Mouse (Mus musculus) left cerebral cortex, adult 11 months (tissue): Measurements from ENCODE around the gene Irf3.
"Not testable (repeated sequence)": the region's sequence is repeated elsewhere in the genome, so short reads cannot be mapped to it uniquely, and the experiment has no call there.

Source experiments
- DNase-seq: peaks from one replicate; pipeline ENCODE4 v3.0.0; 2022; ENCODE audit warnings: low spot score

Gene Irf3

DNA sequence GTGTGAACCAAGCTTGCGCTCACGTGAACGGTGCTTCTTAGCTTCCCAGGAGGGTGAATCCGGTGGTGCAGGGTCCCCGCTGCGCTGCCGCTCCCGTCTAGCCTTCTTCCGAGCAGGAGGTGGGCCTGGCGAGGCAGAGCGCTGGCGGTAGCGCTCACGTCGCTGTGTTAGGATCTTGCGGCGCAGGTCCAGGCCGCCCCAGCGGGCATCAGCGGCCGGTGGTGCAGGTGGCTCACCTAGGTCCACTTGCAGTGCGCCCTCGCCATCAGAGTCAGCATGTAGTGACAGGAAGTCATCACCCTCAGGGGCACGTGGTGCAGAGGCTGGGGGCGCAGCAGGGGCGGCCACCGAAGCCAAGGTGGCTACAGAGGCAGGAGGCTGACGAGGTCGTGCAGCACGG lies 10.4 kb downstream of the Irf3 start:
- no peak for DNase-seq

DNA sequence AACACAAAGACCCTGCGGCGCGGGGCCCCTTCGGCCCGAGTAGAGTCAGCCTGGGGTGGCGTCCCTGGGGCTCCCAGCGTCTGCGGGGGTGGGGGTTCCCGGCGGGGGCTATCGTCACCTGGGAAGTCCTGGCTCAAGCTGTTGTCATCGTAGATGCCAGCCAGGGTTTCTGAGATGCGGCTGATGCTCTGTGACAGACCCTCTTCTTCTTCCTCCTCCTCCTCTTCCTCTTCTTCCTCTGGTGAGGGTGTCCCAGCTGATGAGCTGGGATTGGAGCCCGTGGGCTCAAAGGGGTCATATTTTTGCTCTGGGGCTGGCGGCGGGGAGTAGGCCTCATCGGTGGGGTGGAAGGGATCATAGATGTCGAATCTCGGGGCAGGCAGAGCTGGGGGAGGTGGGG lies 11.0 kb downstream of the Irf3 start:
- no peak for DNase-seq

DNA sequence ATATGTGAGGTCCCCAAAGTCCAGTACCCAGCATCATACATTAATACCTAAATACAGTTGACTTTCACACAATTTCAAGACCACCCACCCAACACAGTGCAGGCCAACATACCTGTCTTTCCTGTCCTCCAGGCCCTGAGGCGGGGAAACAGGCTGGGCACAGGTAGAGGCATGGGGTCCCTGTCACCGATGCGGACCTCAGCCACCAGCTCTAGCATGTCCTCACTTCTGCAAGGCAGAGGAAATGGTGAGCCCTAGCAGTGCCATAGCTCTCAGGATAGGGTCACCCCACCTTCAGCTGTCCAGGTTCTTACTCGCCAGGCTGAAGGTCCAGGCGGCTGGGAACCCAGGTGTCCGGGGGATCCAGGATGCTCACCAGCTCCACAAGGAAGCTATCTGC lies 14.6 kb downstream of the Irf3 start:
- DNase-seq: no peak

DNA sequence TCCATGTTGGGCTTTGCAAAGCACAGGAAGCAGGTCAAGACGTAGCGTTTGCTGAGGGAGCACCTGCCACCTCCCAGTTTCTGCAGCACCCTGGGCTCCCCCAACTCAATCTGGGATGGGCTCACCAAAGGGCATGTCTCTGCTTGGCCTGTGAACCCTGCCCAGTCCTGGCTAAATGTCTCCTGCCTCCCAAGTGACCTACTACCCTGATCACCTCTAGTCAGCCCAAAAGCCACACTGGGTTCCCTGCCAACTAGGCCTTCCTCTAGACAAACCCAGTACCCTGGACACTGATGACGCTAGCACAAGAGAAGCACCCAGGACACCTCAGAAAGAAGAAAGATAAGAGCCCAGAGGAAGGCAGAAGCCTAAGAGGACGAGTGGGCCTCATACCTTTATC lies 15.4 kb downstream of the Irf3 start:
- DNase-seq: no peak

DNA sequence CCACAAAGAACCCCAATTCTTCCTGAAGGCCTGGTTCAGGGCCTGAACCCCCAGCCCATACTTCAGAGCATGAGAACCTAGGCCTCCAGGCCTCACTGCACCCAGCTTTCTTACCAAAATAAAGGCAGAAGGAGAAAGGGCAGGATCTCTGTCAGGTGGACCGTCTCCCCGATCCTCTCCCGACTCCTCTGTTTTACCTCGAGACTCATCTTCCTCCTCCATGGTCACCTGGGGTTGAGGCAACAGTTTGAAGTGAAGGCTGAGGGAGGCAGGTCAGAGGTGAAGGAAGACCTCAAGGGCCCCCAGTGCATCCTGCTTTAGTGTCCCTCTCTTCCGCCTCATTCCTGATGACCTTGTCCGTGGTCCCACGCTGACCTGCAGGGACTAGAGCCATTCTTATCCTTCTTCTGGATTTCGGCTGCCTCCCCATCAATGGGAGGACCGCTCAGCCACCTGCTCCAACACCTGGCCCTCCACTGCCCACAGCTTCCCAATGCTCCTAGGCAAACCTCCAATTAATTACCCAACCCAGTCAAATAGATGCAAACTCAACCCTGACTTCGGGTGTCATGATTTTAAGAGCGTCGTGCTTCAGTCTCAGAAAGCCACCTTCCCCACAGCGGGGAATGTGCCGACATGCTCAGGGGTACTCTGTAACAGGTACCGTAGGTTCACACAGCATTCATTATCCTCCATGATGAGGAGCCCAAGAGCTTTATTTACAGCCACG lies 16.1 kb downstream of the Irf3 start:
- no peak for DNase-seq

DNA sequence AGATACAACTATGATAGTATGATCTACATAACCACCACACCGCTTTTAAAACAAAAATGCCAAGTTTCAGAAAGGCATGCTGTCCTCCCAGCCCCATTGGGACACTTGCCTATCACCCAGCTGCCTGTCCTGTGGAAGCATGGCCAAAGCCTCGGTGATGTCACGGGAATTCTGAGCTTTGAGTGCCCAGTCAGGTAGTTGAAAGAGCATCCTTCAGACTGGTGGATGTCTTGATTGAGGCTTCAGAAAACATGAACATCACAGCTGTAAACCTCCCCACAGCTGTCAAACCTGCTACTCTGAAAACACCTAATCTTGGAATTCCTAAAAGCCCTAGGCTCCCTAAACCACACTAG lies 16.6 kb downstream of the Irf3 start:
- no peak for DNase-seq

DNA sequence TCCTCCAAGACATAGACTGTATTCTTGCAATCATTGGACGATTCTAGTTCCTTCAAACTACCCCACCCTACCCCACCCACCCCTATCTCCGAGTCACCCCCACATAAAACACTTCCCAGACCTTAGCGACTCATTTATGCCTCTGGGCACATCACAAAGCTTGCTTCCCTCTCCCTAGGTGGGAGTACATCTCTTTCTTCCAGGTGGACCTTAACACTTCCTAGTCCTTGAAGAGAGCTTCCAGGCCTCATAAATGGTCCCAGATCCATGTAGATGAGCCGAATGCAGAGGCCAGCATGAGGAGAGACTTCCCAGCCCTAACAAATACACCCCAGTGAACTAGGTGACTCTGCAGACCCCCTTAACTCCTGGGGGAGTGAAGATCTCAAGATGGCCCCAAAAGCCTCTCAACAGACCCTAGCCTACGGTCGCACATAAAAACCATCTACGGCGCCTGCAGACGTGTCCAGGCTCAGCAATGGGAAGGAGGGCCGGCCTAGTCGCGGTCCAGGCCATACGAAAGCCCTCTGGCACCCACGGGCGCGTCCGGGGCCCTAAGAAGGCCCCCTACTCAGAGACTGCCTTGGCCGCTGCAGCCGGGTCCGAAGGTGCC lies 18.0 kb downstream of the Irf3 start:
- DNase-seq: no peak

DNA sequence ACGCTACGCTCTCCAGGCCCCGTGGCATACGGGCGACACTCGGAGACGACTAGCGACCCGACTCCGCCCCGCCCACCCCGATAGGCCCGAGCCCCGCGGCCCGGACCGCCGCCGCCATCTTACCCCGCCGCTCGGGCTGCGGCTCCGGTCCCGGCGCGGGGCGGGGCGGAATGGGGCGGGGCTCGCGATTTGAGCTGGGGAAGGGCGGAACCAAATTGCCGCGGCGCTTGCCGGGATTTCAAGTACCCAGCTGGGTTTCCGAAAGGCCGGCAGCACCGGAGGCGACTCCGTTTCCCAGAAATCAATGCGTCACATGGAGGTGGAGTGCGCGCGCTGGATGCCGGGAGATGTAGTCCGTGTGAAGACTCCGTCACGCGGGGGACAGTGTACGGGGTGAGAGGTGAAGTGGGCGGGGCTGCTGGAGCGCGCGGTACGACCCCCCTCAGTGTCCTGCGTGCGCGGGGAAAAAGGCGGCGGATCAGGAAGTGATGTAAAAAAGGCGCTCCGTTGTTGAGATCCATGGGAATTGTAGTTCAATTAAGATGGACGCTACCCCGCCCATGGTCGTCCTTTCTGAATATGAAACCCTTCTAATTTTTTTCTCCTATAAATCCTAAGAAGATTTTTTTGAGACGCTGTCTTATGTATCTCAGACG lies 18.6 kb downstream of the Irf3 start, which contains the start of gene Scaf1:
Gene Scaf1, minus strand, starts transcription at position 407 of the 656 bp plus-strand sequence.
- peak; percentile 100 for DNase-seq

DNA sequence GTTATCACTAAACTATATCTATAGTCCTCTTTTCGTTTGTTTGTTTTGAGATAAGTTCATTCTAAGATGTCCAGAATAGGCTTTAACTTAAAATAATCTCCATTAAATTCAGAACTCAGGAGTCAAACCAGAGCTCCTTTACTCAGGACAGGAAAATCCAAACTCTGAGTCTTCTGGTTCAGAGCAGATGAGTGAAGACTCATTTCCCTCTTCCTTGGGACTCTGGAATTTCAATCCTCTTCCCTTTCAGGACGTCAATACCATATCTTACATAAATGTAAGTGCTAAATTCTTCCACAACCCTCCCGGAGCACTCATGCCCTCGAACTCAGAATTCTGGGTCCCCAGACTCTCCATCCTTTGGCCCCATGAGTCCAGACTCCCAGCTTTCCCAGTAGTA lies 19.3 kb downstream of the Irf3 start:
- DNase-seq: no peak

DNA sequence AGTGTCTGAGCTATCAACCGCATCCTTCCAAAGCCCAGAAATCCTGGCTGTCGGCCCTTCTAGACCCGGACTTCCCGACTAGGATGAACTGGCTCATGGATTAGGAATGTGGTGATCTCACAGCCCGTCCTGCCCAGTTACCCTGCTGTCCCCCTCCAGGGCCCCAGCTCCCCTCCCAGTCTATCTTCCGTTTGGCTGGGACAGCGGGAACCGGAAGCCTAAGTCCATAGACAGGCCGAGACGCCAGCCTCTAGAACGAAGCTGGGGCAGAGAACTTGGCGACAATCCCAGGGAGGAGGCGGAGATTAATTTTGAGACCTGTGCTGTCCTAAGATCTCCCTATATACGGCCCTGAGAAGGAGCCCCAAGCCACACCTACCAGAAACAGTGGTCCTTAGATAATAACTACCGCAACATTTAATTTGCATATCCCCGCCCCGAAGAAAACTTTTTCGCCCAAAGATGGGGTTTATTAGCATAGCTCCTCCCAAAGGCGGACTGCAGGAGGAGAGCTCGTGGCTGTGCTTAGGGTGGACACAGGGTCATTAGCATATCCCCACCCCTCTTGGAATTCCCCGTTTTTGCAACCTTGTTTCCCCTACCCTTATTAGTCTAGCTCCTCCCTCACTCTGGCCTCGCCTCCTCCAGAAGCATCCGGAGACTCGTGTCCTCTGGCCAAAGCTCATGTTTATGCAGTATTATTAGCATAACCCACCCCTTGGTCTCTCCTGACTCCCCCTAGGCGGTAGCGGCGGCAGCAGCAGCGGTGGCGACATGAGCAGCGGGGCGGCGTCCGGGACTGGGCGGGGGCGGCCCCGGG lies 20.0 kb downstream of the Irf3 start, which contains the start of gene Rras:
Gene Rras, plus strand, starts transcription at position 720 of the 820 bp plus-strand sequence.
- peak; percentile 90 for DNase-seq

DNA sequence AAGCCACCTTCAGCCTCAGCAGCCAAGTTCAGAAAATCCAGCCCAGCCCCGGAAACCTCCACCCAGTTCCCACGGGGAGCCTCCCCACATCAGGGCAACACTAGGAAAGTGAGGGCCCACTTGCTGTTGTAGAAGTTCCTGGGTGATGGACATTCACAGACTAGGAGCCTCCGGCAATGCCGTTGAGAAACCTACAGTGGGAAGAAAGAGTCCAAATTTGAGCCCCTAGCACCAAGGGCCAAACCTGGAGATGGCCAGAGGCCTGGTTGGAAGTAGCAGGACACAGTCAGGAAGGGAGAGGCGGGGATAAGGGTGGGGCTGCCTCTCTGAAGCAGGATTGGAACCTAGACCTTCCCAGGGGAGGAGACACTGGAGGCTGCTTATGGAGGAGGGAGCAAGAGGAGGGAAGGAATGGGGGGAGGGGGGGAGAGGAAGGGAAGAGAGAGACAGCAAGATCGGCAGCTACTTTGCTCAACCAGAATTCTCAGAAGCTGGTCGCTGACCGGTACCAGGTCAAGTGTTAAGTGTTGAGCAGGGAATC lies 21.7 kb downstream of the Irf3 start:
- no peak for DNase-seq

DNA sequence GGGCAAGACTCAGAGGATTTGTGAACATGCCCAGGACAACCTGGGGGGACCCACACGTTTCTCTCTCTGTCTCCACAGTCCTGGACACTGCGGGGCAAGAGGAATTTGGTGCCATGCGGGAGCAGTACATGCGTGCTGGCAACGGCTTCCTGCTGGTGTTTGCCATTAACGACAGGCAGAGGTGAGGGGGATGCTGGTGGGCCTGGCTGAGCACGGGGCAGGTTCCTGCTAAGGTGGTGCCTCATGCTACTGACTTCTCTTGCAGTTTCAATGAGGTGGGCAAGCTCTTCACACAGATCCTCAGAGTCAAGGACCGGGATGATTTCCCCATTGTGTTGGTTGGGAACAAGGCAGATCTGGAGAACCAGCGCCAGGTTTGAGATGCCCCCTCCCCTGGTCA lies 22.8 kb downstream of the Irf3 start:
- no peak for DNase-seq

DNA sequence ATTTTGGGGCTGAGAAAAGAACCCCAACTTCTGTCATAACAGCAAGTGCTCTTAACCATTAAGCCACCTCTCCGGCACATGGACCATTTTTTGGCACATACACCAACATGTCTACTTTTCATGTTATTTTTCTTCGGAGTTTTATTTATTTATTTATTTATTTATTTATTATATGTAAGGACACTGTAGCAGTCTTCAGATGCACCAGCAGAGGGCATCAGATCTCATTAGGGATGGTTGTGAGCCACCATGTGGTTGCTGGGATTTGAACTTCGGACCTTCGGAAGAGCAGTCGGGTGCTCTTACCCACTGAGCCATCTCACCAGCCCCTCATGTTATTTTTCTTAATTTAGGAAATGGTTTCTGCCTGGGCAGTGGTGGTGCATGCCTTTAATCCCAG lies 26.3 kb downstream of the Irf3 start:
- not testable (repeated sequence) for DNase-seq

DNA sequence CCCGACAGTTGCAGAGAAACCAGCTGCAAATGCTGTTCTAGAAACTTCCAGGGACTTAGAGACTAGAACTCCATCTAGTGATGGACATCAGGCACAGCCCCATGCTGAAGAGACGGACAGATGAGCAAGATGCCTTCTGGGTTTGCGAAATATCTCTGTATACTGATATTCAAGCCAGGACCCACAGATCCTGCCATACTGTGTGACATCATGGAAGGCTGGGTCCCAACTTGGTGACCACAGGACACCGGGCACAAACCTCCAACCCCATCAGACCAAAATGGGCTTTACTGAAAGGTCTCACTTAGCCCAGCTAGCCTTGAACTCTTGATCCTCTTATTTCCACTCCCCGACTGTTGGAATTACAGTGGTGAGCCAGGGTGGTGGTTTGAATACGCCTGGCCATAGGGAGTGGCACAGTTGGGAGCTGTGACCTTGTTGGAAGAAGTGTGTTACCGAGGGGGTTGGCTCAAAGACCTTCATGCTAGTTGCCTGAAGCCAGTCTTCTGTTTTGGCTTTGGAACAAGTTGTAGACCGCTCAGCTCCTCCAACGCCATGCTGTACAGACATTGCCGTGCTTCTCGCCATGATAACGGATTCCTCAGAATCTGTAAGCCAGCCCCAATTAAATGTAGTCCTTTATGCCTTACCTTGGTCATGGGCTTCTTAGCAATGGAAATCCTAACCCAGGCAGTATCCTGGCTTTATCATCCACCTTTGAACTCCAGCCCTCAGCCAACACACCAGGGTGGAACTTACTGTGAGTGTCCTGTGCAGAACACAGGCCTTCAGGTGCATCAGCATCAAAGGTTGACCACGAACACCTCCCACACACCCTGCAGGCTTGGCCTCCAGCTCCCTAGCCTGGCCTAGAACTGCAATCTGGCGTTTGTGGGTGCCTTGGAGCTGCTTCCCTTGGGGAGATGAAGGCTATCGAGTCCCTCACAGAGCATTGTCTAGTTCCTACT lies 27.1 kb downstream of the Irf3 start:
- no peak for DNase-seq

DNA sequence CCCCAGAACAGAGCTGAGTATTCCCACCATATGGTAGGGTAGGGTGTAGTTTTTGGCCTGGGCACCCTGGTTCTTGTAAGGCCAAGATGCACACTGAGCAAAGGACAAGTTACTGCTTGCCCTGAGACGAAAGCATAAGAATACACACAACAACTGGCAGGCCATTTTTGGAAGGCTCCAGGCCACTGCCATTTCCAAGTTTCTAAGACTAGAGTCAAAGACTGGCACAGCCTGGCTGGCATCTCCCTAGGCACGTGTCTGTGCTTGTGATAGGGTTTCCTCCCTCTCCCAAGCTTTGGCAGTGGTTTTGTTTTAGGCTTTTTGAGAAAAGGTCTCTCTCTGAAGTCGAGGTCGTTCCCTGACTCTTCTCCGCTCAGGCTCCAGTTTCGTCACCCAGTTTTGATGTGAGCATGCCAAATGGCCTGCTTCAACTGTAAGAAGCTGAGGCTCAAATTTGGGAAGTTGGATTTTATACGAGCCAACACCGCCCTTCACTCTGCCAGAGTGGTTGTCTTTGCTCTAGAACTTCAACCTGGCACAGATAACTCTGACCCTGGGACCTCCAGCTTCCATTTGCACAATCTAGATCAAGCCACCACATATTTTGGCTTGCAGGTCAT lies 28.3 kb downstream of the Irf3 start:
- no peak for DNase-seq

DNA sequence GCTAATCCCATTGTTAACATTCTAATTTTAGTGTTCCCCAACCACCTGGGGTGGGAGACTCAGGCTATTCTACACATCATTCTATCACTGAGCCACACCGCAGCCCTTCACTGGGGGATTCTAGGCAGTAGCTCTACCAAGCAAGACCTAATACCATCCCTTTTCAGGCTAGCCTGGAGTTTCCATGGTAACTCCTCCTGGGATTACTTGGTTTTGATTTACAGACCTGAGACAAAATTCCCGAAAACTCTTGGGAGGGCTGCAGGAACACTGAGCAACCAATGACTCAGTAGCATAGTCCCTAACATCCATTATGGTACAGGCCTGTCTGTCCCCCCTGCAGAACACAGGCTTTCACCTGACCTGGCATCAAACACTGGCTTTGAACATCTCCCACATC lies 28.8 kb downstream of the Irf3 start:
- no peak for DNase-seq

DNA sequence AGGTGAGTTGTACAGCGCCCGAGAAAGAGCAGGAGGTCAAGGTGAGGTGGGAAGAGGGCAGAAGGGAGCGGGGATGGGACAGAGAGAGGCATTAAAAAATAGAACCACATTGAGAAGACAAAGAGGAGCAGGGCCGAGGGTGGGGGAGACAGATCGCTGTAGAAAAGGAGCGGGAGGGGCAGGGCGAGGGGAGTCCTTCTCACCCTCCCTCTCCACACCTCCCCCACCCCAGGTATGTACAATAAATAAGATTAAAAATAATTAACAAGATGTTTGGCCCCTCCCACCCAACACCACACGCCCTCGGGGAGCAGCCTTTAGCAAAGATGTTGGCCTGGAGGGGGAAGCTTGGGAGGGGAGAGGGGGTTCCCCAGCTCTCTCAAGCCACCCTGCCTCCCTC lies 30.3 kb downstream of the Irf3 start:
- DNase-seq: no peak

DNA sequence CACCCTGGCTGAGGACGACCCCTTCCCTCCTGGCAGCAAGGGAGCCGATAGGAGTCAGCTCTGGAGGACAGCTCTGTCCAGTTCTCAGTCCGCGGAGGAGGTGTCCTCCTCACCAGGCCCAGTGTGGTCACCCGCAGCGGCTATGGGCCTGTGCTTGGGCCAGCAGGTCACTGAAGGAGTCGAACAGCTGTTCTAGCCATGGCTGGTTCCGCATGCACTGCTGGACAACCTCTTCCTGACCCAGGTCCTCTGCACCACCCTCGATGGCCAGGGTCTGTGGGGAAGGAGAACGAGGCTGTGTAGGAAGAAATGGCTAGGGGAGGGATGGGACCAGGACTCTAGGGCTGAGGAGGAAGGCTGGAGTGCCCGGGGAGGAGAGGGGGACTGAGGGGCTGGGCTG lies 30.9 kb downstream of the Irf3 start:
- no peak for DNase-seq

DNA sequence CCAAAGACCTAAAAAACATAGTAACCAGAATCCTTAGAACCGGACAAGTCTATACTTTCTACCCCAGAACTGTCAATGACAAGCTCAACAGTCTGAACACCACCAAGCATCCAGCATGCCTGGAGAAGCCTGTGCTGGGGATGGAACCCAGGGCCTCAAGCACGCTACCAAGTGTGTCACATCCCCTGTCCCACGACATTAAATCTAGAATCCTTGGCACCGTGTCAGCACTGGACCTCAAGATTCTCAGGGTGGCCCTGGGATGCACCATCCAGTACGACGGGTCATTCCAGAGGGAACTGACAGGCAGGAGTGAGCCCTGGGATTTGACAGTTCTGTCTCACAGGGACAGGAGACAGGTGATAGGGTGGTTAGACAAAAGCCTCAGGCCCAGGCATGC lies 32.5 kb downstream of the Irf3 start:
- DNase-seq: no peak

DNA sequence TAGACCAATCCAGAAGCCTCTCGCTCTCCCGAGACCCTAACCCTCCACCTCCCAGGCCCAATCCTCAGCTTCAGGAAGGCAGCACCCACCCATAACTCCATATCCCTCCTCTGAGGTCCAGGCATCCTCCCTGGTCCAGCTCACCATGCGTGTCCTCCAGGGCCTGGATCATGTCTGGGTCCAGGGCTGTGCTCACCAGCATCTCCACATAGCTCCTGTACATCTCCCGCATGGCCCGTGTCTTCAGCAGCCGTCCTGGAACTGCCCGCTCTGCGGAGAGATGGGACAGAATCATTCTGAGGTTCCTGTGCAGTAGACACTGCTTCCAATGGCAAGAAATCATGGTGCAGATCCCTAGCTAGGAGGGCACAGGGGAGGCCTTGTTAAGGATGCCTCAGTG lies 33.4 kb downstream of the Irf3 start:
- DNase-seq: no peak
